Mouse (Mus musculus) bone marrow macrophage, adult 2 months (primary cell): ENCODE measurements around the gene Papln.

Source experiments
- CTCF ChIP-seq: IDR thresholded peaks from 2 replicates; pipeline ENCODE4 v1.5.1; 2012; ENCODE audit warnings: low read depth, mild to moderate bottlenecking, low read length, moderate library complexity
- POLR2A ChIP-seq: IDR thresholded peaks from 2 replicates; pipeline ENCODE4 v1.6.1; 2012; ENCODE audit warnings: mild to moderate bottlenecking, low read depth, low read length, borderline replicate concordance

DNA sequence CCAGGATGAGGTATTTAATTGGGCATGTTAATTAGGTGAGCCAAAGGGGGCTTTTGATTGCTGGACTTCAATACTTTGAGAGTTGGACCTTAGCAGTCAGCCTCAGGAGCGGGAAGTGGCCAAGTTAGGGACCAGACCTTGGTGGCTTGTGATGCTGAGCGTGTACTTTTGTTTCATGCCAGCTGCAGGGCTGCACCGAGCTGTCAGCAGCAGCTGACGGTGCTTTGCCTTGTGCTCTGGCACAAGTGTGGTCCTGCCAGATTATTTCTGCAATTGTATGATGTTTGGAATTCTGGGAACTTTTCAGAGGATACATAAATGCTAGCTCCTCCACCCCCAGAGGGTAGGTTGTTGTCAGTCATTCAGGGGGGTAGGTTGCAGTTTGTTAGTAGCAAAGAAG lies 21.9 kb downstream of the Papln start:
- TF ChIP-seq CTCF, result no peak
- no peak for TF ChIP-seq POLR2A
